Mouse (Mus musculus) lung, postnatal 0 days (tissue): ENCODE results near the gene Colgalt1.

ENCODE experiments used
- CTCF ChIP-seq: IDR thresholded peaks from 2 replicates; pipeline ENCODE4 v1.5.1; 2016; ENCODE audit warnings: antibody characterized with exemption, mild to moderate bottlenecking
- EP300 ChIP-seq: IDR thresholded peaks from 2 replicates; pipeline ENCODE4 v1.6.1; 2016; ENCODE audit warnings: antibody characterized with exemption, mild to moderate bottlenecking, control low read depth

GRCm38 (mm10) chr8:71579476-71579875, 31.3 kb upstream of the Colgalt1 start:
- TF ChIP-seq CTCF (no peak), EP300 (no peak)
